Mouse (Mus musculus) midbrain, embryonic 13.5 days (tissue): ENCODE results near the gene Csnk1g2. TPM values are rescaled to one million over a fixed set of nuclear protein-coding genes. Genes with fewer than 3 reads are reported as not detected.

Source experiments
- ATAC-seq: fragments of 200-750 bp; cut with Nextera tagmentation; 2 replicates; pipeline ENCODE4 v1.8.0; 2017; ENCODE audit warnings: mild to moderate bottlenecking, moderate TSS enrichment, moderate library complexity
- H3K27ac ChIP-seq: fragments of 300-500 bp; sonication (generic); 2 replicates; pipeline ENCODE4 v1.5.1; 2015; ENCODE audit warnings: inconsistent platforms, mild to moderate bottlenecking, moderate library complexity
- H3K27me3 ChIP-seq: fragments of 300-500 bp; sonication (generic); 2 replicates; pipeline ENCODE4 v1.6.1; 2015; ENCODE audit warnings: mild to moderate bottlenecking, inconsistent platforms
- H3K36me3 ChIP-seq: fragments of 300-500 bp; sonication (generic); 2 replicates; pipeline ENCODE4 v1.6.1; 2015; ENCODE audit warnings: mild to moderate bottlenecking, inconsistent platforms
- H3K4me1 ChIP-seq: fragments of 300-500 bp; sonication (generic); replicated peaks from 2 replicates; pipeline ENCODE4 v1.6.1; 2015; ENCODE audit warnings: inconsistent platforms
- H3K4me2 ChIP-seq: fragments of 300-500 bp; sonication (generic); replicated peaks from 2 replicates; pipeline ENCODE4 v1.6.1; 2015; ENCODE audit warnings: moderate library complexity, mild to moderate bottlenecking, inconsistent platforms
- H3K4me3 ChIP-seq: fragments of 300-500 bp; sonication (generic); replicated peaks from 2 replicates; pipeline ENCODE4 v1.5.1; 2015; ENCODE audit warnings: mild to moderate bottlenecking, inconsistent platforms
- H3K9ac ChIP-seq: fragments of 300-500 bp; sonication (generic); replicated peaks from 2 replicates; pipeline ENCODE4 v1.6.1; 2015; ENCODE audit warnings: mild to moderate bottlenecking, inconsistent platforms
- H3K9me3 ChIP-seq: fragments of 300-500 bp; sonication (generic); 2 replicates; pipeline ENCODE4 v1.6.1; 2016; ENCODE audit warnings: mild to moderate bottlenecking, inconsistent platforms
- WGBS: fragments of 180-500 bp; shearing (Covaris S2); methylation state at CpG from one replicate; pipeline ENCODE4 v1.1.7; 2015; 5-methylcytosine and 5-hydroxymethylcytosine counted together
- microRNA-seq: library from miRNA; unstranded; fragments of <30 nt; microRNA quantifications from one replicate; pipeline ENCODE4, GENCODE M21; 2016
- polyA plus RNA-seq: library from polyadenylated mRNA; unstranded; fragments of >200 nt; fragmentation: Nextera tagmentation; extraction: Ambion mirVana; gene quantifications from 2 replicates; pipeline ENCODE4 v1.2.1, GENCODE M21; 2015

The Csnk1g2 gene
- polyA plus RNA-seq, 1 experiment from 2014 or later: 115 TPM

- Histone ChIP-seq H3K9me3 (no peaks in the 10 kb centered on the region), H3K27ac (peak overlapping the region; percentile 98; the same call in 1 of the 2 replicates), H3K9ac (peak overlapping the region; percentile 41), H3K4me2 (no peak overlapping the region), H3K36me3 (peaks cover 16% of the 10 kb centered on the region), H3K4me3 (no peak overlapping the region), H3K4me1 (peaks cover 39% of the 10 kb centered on the region), H3K27me3 (no peaks in the 10 kb centered on the region)
- no peak for ATAC-seq
- 61% methylated on average over 9 of the region's 9 CpGs for WGBS
Measured at GRCm38 (mm10) chr10:80679556-80680259, 57.1 kb downstream of the Csnk1g2 start.

GRCm38 (mm10) chr10:80680260-80680696, 57.6 kb downstream of the Csnk1g2 start:
- Histone ChIP-seq H3K27ac (no peak overlapping the region), H3K4me1 (peaks cover 34% of the 10 kb centered on the region), H3K4me2 (no peak overlapping the region), H3K9me3 (no peaks in the 10 kb centered on the region), H3K27me3 (no peaks in the 10 kb centered on the region), H3K36me3 (peaks cover 22% of the 10 kb centered on the region), H3K4me3 (no peak overlapping the region), H3K9ac (no peak overlapping the region)
- WGBS: 88% methylated on average over 2 of the region's 2 CpGs
- no peak for ATAC-seq

GRCm38 (mm10) chr10:80682003-80682402, 59.4 kb downstream of the Csnk1g2 start:
- no peak overlapping the region for H3K27ac ChIP-seq
- WGBS: 95% methylated on average over 6 of the region's 6 CpGs
- ATAC-seq: no peak
- H3K27me3 ChIP-seq: no peaks in the 10 kb centered on the region
- no peaks in the 10 kb centered on the region for H3K9me3 ChIP-seq
- no peak overlapping the region for H3K4me2 ChIP-seq
- H3K9ac ChIP-seq: no peak overlapping the region
- peaks cover 29% of the 10 kb centered on the region for H3K4me1 ChIP-seq
- H3K4me3 ChIP-seq: no peak overlapping the region
- peaks cover 39% of the 10 kb centered on the region for H3K36me3 ChIP-seq

- no peak overlapping the region for H3K4me3 ChIP-seq
- no peaks in the 10 kb centered on the region for H3K9me3 ChIP-seq
- no peak overlapping the region for H3K9ac ChIP-seq
- H3K4me1 ChIP-seq: peaks cover 13% of the 10 kb centered on the region
- H3K27me3 ChIP-seq: no peaks in the 10 kb centered on the region
- WGBS: 92% methylated on average over 1 of the region's 1 CpGs
- H3K36me3 ChIP-seq: peaks cover 53% of the 10 kb centered on the region
- no peak overlapping the region for H3K4me2 ChIP-seq
- no peak for ATAC-seq
- H3K27ac ChIP-seq: no peak overlapping the region
Measured at GRCm38 (mm10) chr10:80683647-80684046, 61.0 kb downstream of the Csnk1g2 start.

GRCm38 (mm10) chr10:80684214-80684613, 61.6 kb downstream of the Csnk1g2 start:
- Histone ChIP-seq H3K4me2 (no peak overlapping the region), H3K27me3 (no peaks in the 10 kb centered on the region), H3K4me1 (peaks cover 7% of the 10 kb centered on the region), H3K9ac (no peak overlapping the region), H3K36me3 (peaks cover 58% of the 10 kb centered on the region), H3K9me3 (no peaks in the 10 kb centered on the region), H3K4me3 (no peak overlapping the region), H3K27ac (no peak overlapping the region)
- ATAC-seq: no peak
- WGBS: 54% methylated on average over 6 of the region's 6 CpGs

GRCm38 (mm10) chr10:80684984-80685383, 62.3 kb downstream of the Csnk1g2 start:
- H3K4me1 ChIP-seq: no peaks in the 10 kb centered on the region
- no peak overlapping the region for H3K4me2 ChIP-seq
- H3K4me3 ChIP-seq: no peak overlapping the region
- no peak for ATAC-seq
- peaks cover 66% of the 10 kb centered on the region for H3K36me3 ChIP-seq
- H3K27me3 ChIP-seq: no peaks in the 10 kb centered on the region
- no peak overlapping the region for H3K27ac ChIP-seq
- no peak overlapping the region for H3K9ac ChIP-seq
- H3K9me3 ChIP-seq: no peaks in the 10 kb centered on the region
- WGBS: 92% methylated on average over 4 of the region's 4 CpGs

- H3K4me1 ChIP-seq: no peaks in the 10 kb centered on the region
- no peak for ATAC-seq
- no peak overlapping the region for H3K4me2 ChIP-seq
- H3K4me3 ChIP-seq: no peak overlapping the region
- no peaks in the 10 kb centered on the region for H3K9me3 ChIP-seq
- peaks cover 82% of the 10 kb centered on the region for H3K36me3 ChIP-seq
- H3K27me3 ChIP-seq: no peaks in the 10 kb centered on the region
- H3K9ac ChIP-seq: no peak overlapping the region
- no peak overlapping the region for H3K27ac ChIP-seq
- WGBS: 95% methylated on average over 3 of the region's 3 CpGs
Measured at GRCm38 (mm10) chr10:80686617-80687016, 64.0 kb downstream of the Csnk1g2 start.

- 44% methylated on average over 5 of the region's 5 CpGs for WGBS
- Histone ChIP-seq H3K9me3 (no peaks in the 10 kb centered on the region), H3K4me1 (no peaks in the 10 kb centered on the region), H3K27ac (no peak overlapping the region), H3K36me3 (peaks cover 82% of the 10 kb centered on the region), H3K9ac (no peak overlapping the region), H3K27me3 (no peaks in the 10 kb centered on the region), H3K4me2 (no peak overlapping the region), H3K4me3 (no peak overlapping the region)
- ATAC-seq: peak; percentile 51; the same call in 1 of the 2 replicates
Measured at GRCm38 (mm10) chr10:80687850-80688249, 65.2 kb downstream of the Csnk1g2 start.

Small RNAs within 50 kb of the gene (microRNA-seq; reads per million reads assigned to microRNA genes)
- 0.62 reads per million for gene Mir6912

Other genes starting within 250 kb of the Csnk1g2 start
- 15.9 and 18.6 TPM in 2 replicates for gene Mex3d, start 235.2 kb upstream of the Csnk1g2 start, polyA plus RNA-seq
- gene Mbd3, start 223.3 kb upstream of the Csnk1g2 start, polyA plus RNA-seq: 243 and 257 TPM in 2 replicates
- gene Uqcr11, start 216.0 kb upstream of the Csnk1g2 start, polyA plus RNA-seq: 518 and 572 TPM in 2 replicates
- gene Tcf3, start 189.2 kb upstream of the Csnk1g2 start, polyA plus RNA-seq: 67.7 and 82.3 TPM in 2 replicates
- 2.6 and 3.0 TPM in 2 replicates for gene Onecut3, start 128.0 kb upstream of the Csnk1g2 start, polyA plus RNA-seq
- gene Atp8b3, start 83.7 kb upstream of the Csnk1g2 start, polyA plus RNA-seq: 0.94 and 1.1 TPM in 2 replicates
- gene Rexo1, start 61.3 kb upstream of the Csnk1g2 start, polyA plus RNA-seq: 28.8 and 32.6 TPM in 2 replicates
- gene Klf16, start 45.5 kb upstream of the Csnk1g2 start, polyA plus RNA-seq: 3.7 and 4.5 TPM in 2 replicates
- 78.5 and 93.4 TPM in 2 replicates for gene Abhd17a, start 32.5 kb upstream of the Csnk1g2 start, polyA plus RNA-seq
- 60.2 and 60.3 TPM in 2 replicates for gene Scamp4, start 20.0 kb upstream of the Csnk1g2 start, polyA plus RNA-seq
- gene Adat3, start 20.0 kb upstream of the Csnk1g2 start, polyA plus RNA-seq: 6.1 and 7.6 TPM in 2 replicates
- 4.0 and 4.9 TPM in 2 replicates for gene Gm49322, start 16.8 kb upstream of the Csnk1g2 start, polyA plus RNA-seq
- gene Btbd2, start 34.2 kb downstream of the Csnk1g2 start, polyA plus RNA-seq: 60.9 and 80.6 TPM in 2 replicates
- gene Mknk2, start 55.3 kb downstream of the Csnk1g2 start, polyA plus RNA-seq: 49.6 and 60.1 TPM in 2 replicates
- 58.3 and 58.5 TPM in 2 replicates for gene Mob3a, start 79.1 kb downstream of the Csnk1g2 start, polyA plus RNA-seq
- 37.8 and 39.2 TPM in 2 replicates for gene Izumo4, start 79.3 kb downstream of the Csnk1g2 start, polyA plus RNA-seq
- gene Ap3d1, start 119.4 kb downstream of the Csnk1g2 start, polyA plus RNA-seq: 94.5 and 96.3 TPM in 2 replicates
- 19.3 and 23.3 TPM in 2 replicates for gene Dot1l, start 132.4 kb downstream of the Csnk1g2 start, polyA plus RNA-seq
- gene Sf3a2, start 175.4 kb downstream of the Csnk1g2 start, polyA plus RNA-seq: 64.1 and 64.9 TPM in 2 replicates
- gene Plekhj1, start 175.8 kb downstream of the Csnk1g2 start, polyA plus RNA-seq: 131 and 150 TPM in 2 replicates
- gene Amh, start 182.4 kb downstream of the Csnk1g2 start, polyA plus RNA-seq: not detected in 2 replicates
- gene Jsrp1, start 190.7 kb downstream of the Csnk1g2 start, polyA plus RNA-seq: 0.28 and 0.43 TPM in 2 replicates
- gene Oaz1, start 203.8 kb downstream of the Csnk1g2 start, polyA plus RNA-seq: 1,319 and 1,425 TPM in 2 replicates
- 1.5 and 1.9 TPM in 2 replicates for gene Lingo3, start 221.2 kb downstream of the Csnk1g2 start, polyA plus RNA-seq
- gene Lsm7, start 232.4 kb downstream of the Csnk1g2 start, polyA plus RNA-seq: 249 and 254 TPM in 2 replicates
- gene Sppl2b, start 232.4 kb downstream of the Csnk1g2 start, polyA plus RNA-seq: 56.9 and 61.1 TPM in 2 replicates
- gene Tmprss9, start 249.0 kb downstream of the Csnk1g2 start, polyA plus RNA-seq: 0.15 and 0.31 TPM in 2 replicates